Mouse (Mus musculus) embryonic facial prominence, embryonic 15.5 days (tissue): ENCODE results near the gene Ptprn2. TPM values are rescaled to one million over a fixed set of nuclear protein-coding genes. Genes with fewer than 3 reads are reported as not detected.

Source experiments
- ATAC-seq: fragments of 200-750 bp; cut with Nextera tagmentation; 2 replicates; pipeline ENCODE4 v1.8.0; 2017; ENCODE audit warnings: low read depth, moderate TSS enrichment; ENCODE audit not compliant: insufficient number of reproducible peaks, low FRiP score, low TSS enrichment
- H3K27ac ChIP-seq: fragments of 300-500 bp; sonication (generic); replicated peaks from 2 replicates; pipeline ENCODE4 v1.5.1; 2015; ENCODE audit warnings: mild to moderate bottlenecking, inconsistent platforms
- H3K27me3 ChIP-seq: fragments of 300-500 bp; sonication (generic); 2 replicates; pipeline ENCODE4 v1.6.1; 2015; ENCODE audit warnings: inconsistent platforms
- H3K36me3 ChIP-seq: fragments of 300-500 bp; sonication (generic); 2 replicates; pipeline ENCODE4 v1.6.1; 2015; ENCODE audit warnings: mild to moderate bottlenecking, inconsistent platforms
- H3K4me1 ChIP-seq: fragments of 300-500 bp; sonication (generic); 2 replicates; pipeline ENCODE4 v1.6.1; 2015; ENCODE audit warnings: inconsistent platforms
- H3K4me2 ChIP-seq: fragments of 300-500 bp; sonication (generic); replicated peaks from 2 replicates; pipeline ENCODE4 v1.6.1; 2015; ENCODE audit warnings: mild to moderate bottlenecking, inconsistent platforms
- H3K4me3 ChIP-seq: fragments of 300-500 bp; sonication (generic); replicated peaks from 2 replicates; pipeline ENCODE4 v1.5.1; 2015; ENCODE audit warnings: mild to moderate bottlenecking, inconsistent platforms
- H3K9ac ChIP-seq: fragments of 300-500 bp; sonication (generic); 2 replicates; pipeline ENCODE4 v1.6.1; 2015; ENCODE audit warnings: inconsistent platforms
- H3K9me3 ChIP-seq: fragments of 300-500 bp; sonication (generic); replicated peaks from 2 replicates; pipeline ENCODE4 v1.6.1; 2016; ENCODE audit warnings: inconsistent platforms
- WGBS: fragments of 180-500 bp; shearing (Covaris S2); methylation state at CpG from one replicate; pipeline ENCODE4 v1.1.7; 2015; 5-methylcytosine and 5-hydroxymethylcytosine counted together
- polyA plus RNA-seq: library from polyadenylated mRNA; unstranded; fragments of >200 nt; fragmentation: Nextera tagmentation; extraction: Ambion mirVana; gene quantifications from 2 replicates; pipeline ENCODE4 v1.2.1, GENCODE M21; 2015

Gene Ptprn2
- polyA plus RNA-seq, 1 experiment from 2014 or later: 0.12 TPM

GRCm38 (mm10) chr12:116780419-116780818, 294.9 kb downstream of the Ptprn2 start:
- H3K27ac ChIP-seq: no peak overlapping the region
- H3K4me3 ChIP-seq: no peak overlapping the region
- H3K4me1 ChIP-seq: no peaks in the 10 kb centered on the region
- no peak for ATAC-seq
- no peaks in the 10 kb centered on the region for H3K36me3 ChIP-seq
- no peaks in the 10 kb centered on the region for H3K9me3 ChIP-seq
- H3K4me2 ChIP-seq: no peak overlapping the region
- 81% methylated on average over 1 of the region's 1 CpGs for WGBS
- H3K9ac ChIP-seq: no peak overlapping the region
- no peaks in the 10 kb centered on the region for H3K27me3 ChIP-seq

- H3K4me2 ChIP-seq: no peak overlapping the region
- H3K27me3 ChIP-seq: no peaks in the 10 kb centered on the region
- H3K9ac ChIP-seq: no peak overlapping the region
- H3K27ac ChIP-seq: no peak overlapping the region
- no peaks in the 10 kb centered on the region for H3K4me1 ChIP-seq
- no peaks in the 10 kb centered on the region for H3K9me3 ChIP-seq
- WGBS: 75% methylated on average over 3 of the region's 3 CpGs
- H3K36me3 ChIP-seq: no peaks in the 10 kb centered on the region
- no peak overlapping the region for H3K4me3 ChIP-seq
- no peak for ATAC-seq
Observed at GRCm38 (mm10) chr12:116785731-116786130, 300.2 kb downstream of the Ptprn2 start.

- Histone ChIP-seq H3K4me2 (no peak overlapping the region), H3K27ac (no peak overlapping the region), H3K9me3 (no peaks in the 10 kb centered on the region), H3K9ac (no peak overlapping the region), H3K4me3 (no peak overlapping the region), H3K4me1 (no peaks in the 10 kb centered on the region), H3K27me3 (no peaks in the 10 kb centered on the region), H3K36me3 (no peaks in the 10 kb centered on the region)
- no peak for ATAC-seq
- WGBS: 77% methylated on average over 3 of the region's 3 CpGs
Observed at GRCm38 (mm10) chr12:116788346-116788745, 302.8 kb downstream of the Ptprn2 start.

- Histone ChIP-seq H3K4me1 (no peaks in the 10 kb centered on the region), H3K27ac (no peak overlapping the region), H3K9ac (no peak overlapping the region), H3K4me2 (no peak overlapping the region), H3K9me3 (no peaks in the 10 kb centered on the region), H3K4me3 (no peak overlapping the region), H3K36me3 (no peaks in the 10 kb centered on the region), H3K27me3 (no peaks in the 10 kb centered on the region)
- ATAC-seq: no peak
- 69% methylated on average over 5 of the region's 5 CpGs for WGBS
Observed at GRCm38 (mm10) chr12:116803331-116803730, 317.8 kb downstream of the Ptprn2 start.

GRCm38 (mm10) chr12:116804712-116805111, 319.2 kb downstream of the Ptprn2 start:
- Histone ChIP-seq H3K4me1 (no peaks in the 10 kb centered on the region), H3K27ac (no peak overlapping the region), H3K9ac (no peak overlapping the region), H3K27me3 (no peaks in the 10 kb centered on the region), H3K4me3 (no peak overlapping the region), H3K36me3 (no peaks in the 10 kb centered on the region), H3K9me3 (no peaks in the 10 kb centered on the region), H3K4me2 (no peak overlapping the region)
- ATAC-seq: no peak
- WGBS: 48% methylated on average over 2 of the region's 2 CpGs

- no peak overlapping the region for H3K4me2 ChIP-seq
- no peaks in the 10 kb centered on the region for H3K9me3 ChIP-seq
- no peak overlapping the region for H3K27ac ChIP-seq
- no peak overlapping the region for H3K4me3 ChIP-seq
- no peaks in the 10 kb centered on the region for H3K27me3 ChIP-seq
- no peak overlapping the region for H3K9ac ChIP-seq
- no peak for ATAC-seq
- H3K36me3 ChIP-seq: no peaks in the 10 kb centered on the region
- H3K4me1 ChIP-seq: no peaks in the 10 kb centered on the region
- WGBS: 62% methylated on average over 2 of the region's 2 CpGs
Observed at GRCm38 (mm10) chr12:116805129-116805809, 319.7 kb downstream of the Ptprn2 start.

GRCm38 (mm10) chr12:116806089-116806488, 320.6 kb downstream of the Ptprn2 start:
- H3K4me3 ChIP-seq: no peak overlapping the region
- ATAC-seq: no peak
- H3K36me3 ChIP-seq: no peaks in the 10 kb centered on the region
- no peaks in the 10 kb centered on the region for H3K9me3 ChIP-seq
- no peaks in the 10 kb centered on the region for H3K27me3 ChIP-seq
- no peak overlapping the region for H3K4me2 ChIP-seq
- no peak overlapping the region for H3K27ac ChIP-seq
- H3K4me1 ChIP-seq: no peaks in the 10 kb centered on the region
- no peak overlapping the region for H3K9ac ChIP-seq
- 82% methylated on average over 2 of the region's 2 CpGs for WGBS

- no peaks in the 10 kb centered on the region for H3K9me3 ChIP-seq
- no peaks in the 10 kb centered on the region for H3K4me1 ChIP-seq
- no peak overlapping the region for H3K4me3 ChIP-seq
- no peaks in the 10 kb centered on the region for H3K36me3 ChIP-seq
- WGBS: 82% methylated on average over 5 of the region's 5 CpGs
- no peak for ATAC-seq
- H3K9ac ChIP-seq: no peak overlapping the region
- no peak overlapping the region for H3K27ac ChIP-seq
- no peaks in the 10 kb centered on the region for H3K27me3 ChIP-seq
- H3K4me2 ChIP-seq: no peak overlapping the region
Observed at GRCm38 (mm10) chr12:116813012-116813411, 327.5 kb downstream of the Ptprn2 start.

- 82% methylated on average over 2 of the region's 2 CpGs for WGBS
- no peak overlapping the region for H3K27ac ChIP-seq
- H3K9ac ChIP-seq: no peak overlapping the region
- H3K4me3 ChIP-seq: no peak overlapping the region
- no peaks in the 10 kb centered on the region for H3K4me1 ChIP-seq
- no peaks in the 10 kb centered on the region for H3K36me3 ChIP-seq
- no peaks in the 10 kb centered on the region for H3K27me3 ChIP-seq
- no peak overlapping the region for H3K4me2 ChIP-seq
- ATAC-seq: no peak
- no peaks in the 10 kb centered on the region for H3K9me3 ChIP-seq
Observed at GRCm38 (mm10) chr12:116819836-116820235, 334.3 kb downstream of the Ptprn2 start.

GRCm38 (mm10) chr12:116823341-116823740, 337.8 kb downstream of the Ptprn2 start:
- no peak for ATAC-seq
- no peaks in the 10 kb centered on the region for H3K36me3 ChIP-seq
- WGBS: 72% methylated on average over 3 of the region's 3 CpGs

GRCm38 (mm10) chr12:116827748-116828147, 342.2 kb downstream of the Ptprn2 start:
- WGBS: 46% methylated on average over 7 of the region's 7 CpGs
- no peak overlapping the region for H3K27ac ChIP-seq
- H3K4me3 ChIP-seq: no peak overlapping the region
- no peak overlapping the region for H3K9ac ChIP-seq
- H3K4me2 ChIP-seq: no peak overlapping the region
- H3K9me3 ChIP-seq: no peaks in the 10 kb centered on the region
- ATAC-seq: no peak
- no peaks in the 10 kb centered on the region for H3K4me1 ChIP-seq
- no peaks in the 10 kb centered on the region for H3K36me3 ChIP-seq
- H3K27me3 ChIP-seq: no peaks in the 10 kb centered on the region

More at GRCm38 (mm10) chr12:116823341-116823740, 337.8 kb downstream of the Ptprn2 start:
- H3K27me3 ChIP-seq: no peaks in the 10 kb centered on the region
- H3K4me3 ChIP-seq: no peak overlapping the region
- H3K9ac ChIP-seq: no peak overlapping the region
- H3K4me1 ChIP-seq: no peaks in the 10 kb centered on the region
- H3K4me2 ChIP-seq: no peak overlapping the region
- H3K9me3 ChIP-seq: no peaks in the 10 kb centered on the region
- no peak overlapping the region for H3K27ac ChIP-seq

- 68% methylated on average over 3 of the region's 3 CpGs for WGBS
- H3K27ac ChIP-seq: no peak overlapping the region
- H3K36me3 ChIP-seq: no peaks in the 10 kb centered on the region
- no peak overlapping the region for H3K9ac ChIP-seq
- no peaks in the 10 kb centered on the region for H3K9me3 ChIP-seq
- ATAC-seq: no peak
- H3K4me3 ChIP-seq: no peak overlapping the region
- no peaks in the 10 kb centered on the region for H3K27me3 ChIP-seq
- H3K4me1 ChIP-seq: no peaks in the 10 kb centered on the region
- H3K4me2 ChIP-seq: no peak overlapping the region
Observed at GRCm38 (mm10) chr12:116838611-116839192, 353.2 kb downstream of the Ptprn2 start.
